Mouse (Mus musculus): Measurements from ENCODE around the gene Gnptg.
A peak's percentile ranks its signal among the peaks of the same experiment; 100 is the strongest.

Gnptg gene

GRCm38 (mm10) chr17:25189091-25189490 lies 50.8 kb downstream of the Gnptg start:
- no peak for DNase-seq (ENCODE audit: extremely low spot score, low read depth, low spot score)

- DNase-seq (ENCODE audit: extremely low spot score, low read depth, low spot score), result no peak
Measured at GRCm38 (mm10) chr17:25188150-25189031, 51.5 kb downstream of the Gnptg start, which contains the start of gene Unkl. Gene Unkl, plus strand, starts transcription at chr17:25188397.

GRCm38 (mm10) chr17:25187784-25188149 lies 52.2 kb downstream of the Gnptg start:
- DNase-seq (ENCODE audit: extremely low spot score, low read depth, low spot score), result no peak

GRCm38 (mm10) chr17:25184961-25185360 lies 55.0 kb downstream of the Gnptg start:
- no peak for DNase-seq (ENCODE audit: extremely low spot score, low read depth, low spot score)

- DNase-seq (ENCODE audit: extremely low spot score, low read depth, low spot score), result peak; percentile 99
Measured at GRCm38 (mm10) chr17:25184129-25184691, 55.7 kb downstream of the Gnptg start, which contains the start of gene BC003965. Gene BC003965, plus strand, starts transcription at chr17:25184554.

Data from hindlimb bud, embryonic 11.5 days (tissue).